Mouse (Mus musculus): ENCODE results near the gene Snx9.
A peak's percentile ranks its signal among the peaks of the same experiment; 100 is the strongest.

GRCm38 (mm10) chr17:5923281-5923680, 82.2 kb downstream of the Snx9 start:
- TF ChIP-seq CTCF (IDR thresholded peaks at IDR 0.05; ENCODE audit: borderline replicate concordance, extremely low read depth, insufficient read depth, insufficient read length) = peak; percentile 70
- TF ChIP-seq POLR2A (IDR thresholded peaks at IDR 0.05; ENCODE audit: borderline replicate concordance, extremely low read depth, insufficient read depth, insufficient read length, poor library complexity, severe bottlenecking) = no peak

All from brain, embryonic 14.5 days (tissue).